Mouse (Mus musculus) left cerebral cortex, postnatal 14 days (tissue): ENCODE measurements around the gene Serpine1. TPM values are rescaled to one million over a fixed set of nuclear protein-coding genes. Genes with fewer than 3 reads are reported as not detected.

Source experiments
- DNase-seq, 2 experiments: peaks; one replicate each; pipeline ENCODE4 v3.0.0; 2021 to 2022; ENCODE audit warnings: low spot score in 2 of 2, mixed read lengths in 1 of 2
- intact Hi-C: fragments of 180-260 bp; cut with DNase I; formaldehyde crosslinking; loops from one replicate; pipeline ENCODE4 v1.15.1; 2025
- total RNA-seq, 2 experiments: library from RNA; stranded (reverse); gene quantifications; 2 replicates each; pipeline ENCODE4 v1.2.3; 2021

The Serpine1 gene
- total RNA-seq, 2 experiments from 2014 or later = 0.76 to 1.3 TPM

- no peak for DNase-seq
- intact Hi-C loops = no loop called here
Observed at GRCm38 (mm10) chr5:137068711-137069110, 3.4 kb downstream of the Serpine1 start.

GRCm38 (mm10) chr5:137065923-137066322 is 6.1 kb downstream of the Serpine1 start:
- no peak for DNase-seq
- intact Hi-C loops = no loop called here

- intact Hi-C loops = no loop called here
- no peak for DNase-seq
Observed at GRCm38 (mm10) chr5:137065454-137065853, 6.6 kb downstream of the Serpine1 start.

- DNase-seq = no peak
- intact Hi-C loops = loop anchor here (2.0 kb wide), 1 partner anchor 44 kb away; no protein-coding TSS in a partner anchor
Observed at GRCm38 (mm10) chr5:137062601-137063000, 9.5 kb downstream of the Serpine1 start.

- DNase-seq = peak in 1 of 2 experiments; percentile 35
- intact Hi-C loops = loop anchor here (2.0 kb wide), 1 partner anchor 45 kb away; no protein-coding TSS in a partner anchor
Observed at GRCm38 (mm10) chr5:137061809-137062481, 10.1 kb downstream of the Serpine1 start.

GRCm38 (mm10) chr5:137054873-137055272 is 17.2 kb downstream of the Serpine1 start:
- intact Hi-C loops = no loop called here

GRCm38 (mm10) chr5:137054299-137054698 is 17.8 kb downstream of the Serpine1 start:
- intact Hi-C loops = no loop called here
- DNase-seq = no peak

More at GRCm38 (mm10) chr5:137054873-137055272, 17.2 kb downstream of the Serpine1 start:
- DNase-seq = no peak

- DNase-seq = peak; percentile 37 to 44
Observed at GRCm38 (mm10) chr5:137051914-137052505, 20.1 kb downstream of the Serpine1 start.

GRCm38 (mm10) chr5:137051125-137051524 is 20.9 kb downstream of the Serpine1 start:
- intact Hi-C loops = no loop called here

More at GRCm38 (mm10) chr5:137051914-137052505, 20.1 kb downstream of the Serpine1 start:
- intact Hi-C loops = no loop called here

GRCm38 (mm10) chr5:137046991-137047390 is 25.1 kb downstream of the Serpine1 start:
- intact Hi-C loops = no loop called here

More at GRCm38 (mm10) chr5:137051125-137051524, 20.9 kb downstream of the Serpine1 start:
- no peak for DNase-seq

GRCm38 (mm10) chr5:137046324-137046718 is 25.7 kb downstream of the Serpine1 start:
- intact Hi-C loops = no loop called here
- DNase-seq = no peak

More at GRCm38 (mm10) chr5:137046991-137047390, 25.1 kb downstream of the Serpine1 start:
- DNase-seq = no peak

- DNase-seq = peak; percentile 98
- intact Hi-C loops = no loop called here
Observed at GRCm38 (mm10) chr5:137045402-137046323, 26.4 kb downstream of the Serpine1 start, which contains the start of gene Ap1s1. Gene Ap1s1 (minus strand): TSS chr5:137046135.

- intact Hi-C loops = no loop called here
- no peak for DNase-seq
Observed at GRCm38 (mm10) chr5:137043997-137044396, 28.1 kb downstream of the Serpine1 start.

GRCm38 (mm10) chr5:137041442-137041841 is 30.6 kb downstream of the Serpine1 start:
- no peak for DNase-seq
- intact Hi-C loops = no loop called here

GRCm38 (mm10) chr5:137039453-137039852 is 32.6 kb downstream of the Serpine1 start:
- intact Hi-C loops = no loop called here
- no peak for DNase-seq

GRCm38 (mm10) chr5:137036211-137036610 is 35.9 kb downstream of the Serpine1 start:
- DNase-seq = no peak
- intact Hi-C loops = no loop called here

- DNase-seq = peak; percentile 78 to 88
- intact Hi-C loops = loop anchor here (5.0 kb wide), 1 partner anchor 255 kb away; the partner anchor contains the start of gene Ache
Observed at GRCm38 (mm10) chr5:137032641-137033074, 39.4 kb downstream of the Serpine1 start.

- DNase-seq = peak; percentile 31 to 63
- intact Hi-C loops = loop anchor here (5.0 kb wide), 1 partner anchor 255 kb away; the partner anchor contains the start of gene Ache
Observed at GRCm38 (mm10) chr5:137032033-137032421, 40.0 kb downstream of the Serpine1 start.
